Comparison of ENCODE assay signal across 1 mouse cellular context in the genomic region with DNA sequence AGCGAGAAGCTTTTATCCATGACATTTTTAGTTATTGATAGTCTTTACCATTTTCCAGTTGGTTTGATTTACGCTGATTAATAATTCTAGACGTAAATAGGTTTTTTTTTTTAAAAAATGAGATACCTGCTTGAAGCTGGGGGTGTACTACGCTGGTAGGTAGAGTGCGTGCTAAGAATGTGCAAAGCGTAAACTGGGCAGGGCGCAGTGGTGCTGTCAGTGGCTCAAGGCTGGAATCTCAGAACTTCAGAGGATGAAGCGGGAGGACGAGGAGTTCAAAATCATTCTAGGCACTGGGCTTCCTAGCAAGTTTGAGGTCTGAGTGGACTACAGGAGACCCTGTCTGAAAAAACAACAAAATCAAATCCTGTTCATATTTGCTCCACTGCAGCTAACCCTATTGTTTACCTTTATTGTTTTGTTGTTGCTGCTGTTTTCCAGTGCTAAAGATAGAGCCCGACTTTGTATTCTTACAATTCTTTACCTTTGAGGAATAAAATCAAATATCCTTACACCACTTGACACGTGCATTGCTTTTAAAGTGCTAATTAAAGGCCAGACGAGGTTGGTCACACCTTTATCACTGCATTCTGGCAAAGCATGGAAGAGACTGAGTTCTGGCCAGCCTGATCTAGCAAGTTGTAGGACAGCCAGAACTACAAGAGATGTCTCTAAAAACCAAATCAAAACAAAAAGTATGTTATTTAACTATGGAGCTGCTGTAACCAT.
A peak's percentile ranks its signal among the peaks of the same experiment; 100 is the strongest.
TF ChIP-seq lines count a peak whose summit lies in the region.

No protein-coding gene starts in this region.

TF ChIP-seq in CH12.LX, 34 proteins besides CTCF, POLR2A, EP300 and RAD21:
- no peak for TF ChIP-seq CHD1 (IDR thresholded peaks at IDR 0.05; ENCODE audit: low read depth, low read length)
- no peak for TF ChIP-seq USF1 (IDR thresholded peaks at IDR 0.05; ENCODE audit: low read depth, low read length)
- TF ChIP-seq ZNF384 (IDR thresholded peaks at IDR 0.05; ENCODE audit: low read depth, low read length): peak; percentile 38; the same call in 1 of the 2 replicates
- TF ChIP-seq MAFK (IDR thresholded peaks at IDR 0.05; ENCODE audit: insufficient replicate concordance, low read length): no peak
- TF ChIP-seq IRF4 (IDR thresholded peaks at IDR 0.05; ENCODE audit: low read depth, low read length): no peak
- TF ChIP-seq UBTF (IDR thresholded peaks at IDR 0.05; ENCODE audit: low read depth, low read length): no peak
- TF ChIP-seq BHLHE40 (IDR thresholded peaks at IDR 0.05; ENCODE audit: low read depth, low read length): no peak
- TF ChIP-seq SIN3A (IDR thresholded peaks at IDR 0.05; ENCODE audit: low read length): 0 out of 2 replicates have a peak, but pooled peaks have one; percentile 3
- no peak for TF ChIP-seq USF2 (conservative IDR thresholded peaks at IDR 0.05; ENCODE audit: low read depth, low read length)
